Mouse (Mus musculus): ENCODE measurements at regions not wholly inside any gene's neighbourhood (a gene's known extent, or its start where the extent isn't known, plus 50 kb on each side); places are given as distances from the start of the nearest gene placed in this dataset.

DNA sequence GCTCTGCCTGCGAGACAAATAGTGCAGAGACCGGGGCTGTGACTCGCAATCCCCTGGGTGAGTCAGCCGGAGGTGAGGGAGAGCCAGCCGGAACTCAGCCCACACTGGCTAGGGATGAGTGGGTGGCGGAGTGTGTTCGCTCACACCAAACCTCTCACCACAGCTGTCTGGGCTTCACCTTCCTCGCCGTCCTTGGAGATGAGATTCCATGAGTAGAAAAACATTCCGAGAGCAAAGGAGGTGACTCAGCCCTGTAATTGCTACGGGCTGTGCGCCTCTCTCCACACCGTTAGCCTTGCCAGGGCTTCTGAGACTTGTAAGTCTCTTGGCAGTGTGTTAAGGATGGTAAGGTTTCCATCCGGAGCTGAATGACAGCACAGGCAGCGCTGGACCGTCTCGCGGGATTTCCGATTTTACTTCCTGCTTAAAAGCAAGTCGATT is 60.7 kb upstream of the Ank start:
- no peak for DNase-seq (ENCODE audit: low spot score)

- no peak for DNase-seq (ENCODE audit: low spot score)
These were observed 56.6 kb upstream of the Ank start for GRCm38 (mm10) chr15:27409856-27410255.

- DNase-seq (ENCODE audit: low spot score), result no peak
These were observed 54.2 kb upstream of the Ank start for GRCm38 (mm10) chr15:27412304-27412703.

DNA sequence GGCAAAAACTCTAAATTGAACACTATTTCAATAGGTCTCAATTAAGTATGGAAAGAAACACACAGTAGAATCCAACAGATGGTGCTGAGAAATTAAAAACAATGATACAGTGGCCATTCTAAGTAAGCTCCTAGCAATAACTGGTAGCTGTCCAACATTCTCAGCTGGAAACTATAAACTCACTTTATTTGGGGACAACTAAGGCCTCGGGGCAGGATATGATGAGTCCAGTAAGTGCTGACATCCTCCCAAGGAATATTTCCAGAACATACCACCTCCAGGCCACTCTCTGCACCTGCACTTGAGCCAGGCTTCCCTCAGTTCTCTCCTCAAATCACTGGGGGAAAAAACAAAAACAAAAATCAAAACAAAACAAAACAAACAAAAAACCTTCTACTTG is 53.7 kb upstream of the Ank start:
- DNase-seq (ENCODE audit: low spot score), result no peak

GRCm38 (mm10) chr15:27413486-27413885 is 53.0 kb upstream of the Ank start:
- no peak for DNase-seq (ENCODE audit: low spot score)

- DNase-seq (ENCODE audit: low spot score), result no peak
These were observed 51.7 kb upstream of the Ank start for GRCm38 (mm10) chr15:27414819-27415218.
